Mouse (Mus musculus) embryonic facial prominence, embryonic 15.5 days (tissue): ENCODE measurements around the gene Fam169b. TPM values are rescaled to one million over a fixed set of nuclear protein-coding genes. Genes with fewer than 3 reads are reported as not detected.

Experiments used
- ATAC-seq: fragments of 200-750 bp; cut with Nextera tagmentation; 2 replicates; pipeline ENCODE4 v1.8.0; 2017; ENCODE audit warnings: low read depth, moderate TSS enrichment; ENCODE audit not compliant: insufficient number of reproducible peaks, low FRiP score, low TSS enrichment
- H3K27ac ChIP-seq: fragments of 300-500 bp; sonication (generic); replicated peaks from 2 replicates; pipeline ENCODE4 v1.5.1; 2015; ENCODE audit warnings: mild to moderate bottlenecking, inconsistent platforms
- H3K27me3 ChIP-seq: fragments of 300-500 bp; sonication (generic); 2 replicates; pipeline ENCODE4 v1.6.1; 2015; ENCODE audit warnings: inconsistent platforms
- H3K36me3 ChIP-seq: fragments of 300-500 bp; sonication (generic); 2 replicates; pipeline ENCODE4 v1.6.1; 2015; ENCODE audit warnings: mild to moderate bottlenecking, inconsistent platforms
- H3K4me1 ChIP-seq: fragments of 300-500 bp; sonication (generic); 2 replicates; pipeline ENCODE4 v1.6.1; 2015; ENCODE audit warnings: inconsistent platforms
- H3K4me2 ChIP-seq: fragments of 300-500 bp; sonication (generic); replicated peaks from 2 replicates; pipeline ENCODE4 v1.6.1; 2015; ENCODE audit warnings: mild to moderate bottlenecking, inconsistent platforms
- H3K4me3 ChIP-seq: fragments of 300-500 bp; sonication (generic); replicated peaks from 2 replicates; pipeline ENCODE4 v1.5.1; 2015; ENCODE audit warnings: mild to moderate bottlenecking, inconsistent platforms
- H3K9ac ChIP-seq: fragments of 300-500 bp; sonication (generic); 2 replicates; pipeline ENCODE4 v1.6.1; 2015; ENCODE audit warnings: inconsistent platforms
- H3K9me3 ChIP-seq: fragments of 300-500 bp; sonication (generic); replicated peaks from 2 replicates; pipeline ENCODE4 v1.6.1; 2016; ENCODE audit warnings: inconsistent platforms
- WGBS: fragments of 180-500 bp; shearing (Covaris S2); methylation state at CpG from one replicate; pipeline ENCODE4 v1.1.7; 2015; 5-methylcytosine and 5-hydroxymethylcytosine counted together
- polyA plus RNA-seq: library from polyadenylated mRNA; unstranded; fragments of >200 nt; fragmentation: Nextera tagmentation; extraction: Ambion mirVana; gene quantifications from 2 replicates; pipeline ENCODE4 v1.2.1, GENCODE M21; 2015

Gene Fam169b
- polyA plus RNA-seq, 1 experiment from 2014 or later, result 3.8 TPM

- Histone ChIP-seq H3K9me3 (no peaks in the 10 kb centered on the region), H3K4me3 (no peak overlapping the region), H3K36me3 (no peaks in the 10 kb centered on the region), H3K27me3 (peaks cover 3% of the 10 kb centered on the region; the same call in 1 of the 2 replicates), H3K4me1 (no peaks in the 10 kb centered on the region), H3K9ac (no peak overlapping the region), H3K4me2 (no peak overlapping the region), H3K27ac (no peak overlapping the region)
- 84% methylated on average over 9 of the region's 9 CpGs for WGBS
- no peak for ATAC-seq
Observed at GRCm38 (mm10) chr7:68365711-68366110, 92.1 kb downstream of the Fam169b start.

GRCm38 (mm10) chr7:68368948-68369347 lies 95.3 kb downstream of the Fam169b start:
- no peak overlapping the region for H3K9ac ChIP-seq
- H3K27ac ChIP-seq, result no peak overlapping the region
- H3K4me1 ChIP-seq, result no peaks in the 10 kb centered on the region
- no peaks in the 10 kb centered on the region for H3K36me3 ChIP-seq
- ATAC-seq, result no peak
- 82% methylated on average over 12 of the region's 12 CpGs for WGBS
- H3K9me3 ChIP-seq, result no peaks in the 10 kb centered on the region
- peaks cover 33% of the 10 kb centered on the region for H3K27me3 ChIP-seq
- no peak overlapping the region for H3K4me3 ChIP-seq
- H3K4me2 ChIP-seq, result no peak overlapping the region

- peak overlapping the region; percentile 43 for H3K4me2 ChIP-seq
- H3K27ac ChIP-seq, result no peak overlapping the region
- WGBS, result 1% methylated on average over 12 of the region's 13 CpGs
- H3K9me3 ChIP-seq, result no peaks in the 10 kb centered on the region
- peak overlapping the region; percentile 38 for H3K4me3 ChIP-seq
- H3K4me1 ChIP-seq, result no peaks in the 10 kb centered on the region
- H3K36me3 ChIP-seq, result no peaks in the 10 kb centered on the region
- no peak for ATAC-seq
- peaks cover 33% of the 10 kb centered on the region for H3K27me3 ChIP-seq
- no peak overlapping the region for H3K9ac ChIP-seq
Observed at GRCm38 (mm10) chr7:68369694-68370093, 96.1 kb downstream of the Fam169b start.

GRCm38 (mm10) chr7:68374109-68374857 lies 100.6 kb downstream of the Fam169b start:
- H3K4me2 ChIP-seq, result peak overlapping the region; percentile 47
- no peak overlapping the region for H3K9ac ChIP-seq
- peak overlapping the region; percentile 28 for H3K4me3 ChIP-seq
- H3K27ac ChIP-seq, result no peak overlapping the region
- H3K4me1 ChIP-seq, result no peaks in the 10 kb centered on the region
- H3K36me3 ChIP-seq, result no peaks in the 10 kb centered on the region
- peaks cover 33% of the 10 kb centered on the region for H3K27me3 ChIP-seq
- H3K9me3 ChIP-seq, result no peaks in the 10 kb centered on the region
- 19% methylated on average over 16 of the region's 16 CpGs for WGBS
- no peak for ATAC-seq

GRCm38 (mm10) chr7:68382187-68382586 lies 108.5 kb downstream of the Fam169b start:
- no peak overlapping the region for H3K27ac ChIP-seq
- 41% methylated on average over 9 of the region's 9 CpGs for WGBS
- ATAC-seq, result no peak; the same call in 1 of the 2 replicates
- no peaks in the 10 kb centered on the region for H3K36me3 ChIP-seq
- H3K4me3 ChIP-seq, result no peak overlapping the region
- no peak overlapping the region for H3K9ac ChIP-seq
- H3K27me3 ChIP-seq, result no peaks in the 10 kb centered on the region
- H3K4me2 ChIP-seq, result no peak overlapping the region
- H3K9me3 ChIP-seq, result no peaks in the 10 kb centered on the region
- no peaks in the 10 kb centered on the region for H3K4me1 ChIP-seq

- WGBS, result 83% methylated on average over 3 of the region's 3 CpGs
Observed at GRCm38 (mm10) chr7:68386767-68387166, 113.1 kb downstream of the Fam169b start.

GRCm38 (mm10) chr7:68395707-68396333 lies 122.2 kb downstream of the Fam169b start:
- no peaks in the 10 kb centered on the region for H3K27me3 ChIP-seq
- ATAC-seq, result no peak
- 56% methylated on average over 6 of the region's 6 CpGs for WGBS
- no peak overlapping the region for H3K9ac ChIP-seq
- H3K4me2 ChIP-seq, result no peak overlapping the region
- no peaks in the 10 kb centered on the region for H3K9me3 ChIP-seq
- H3K4me1 ChIP-seq, result no peaks in the 10 kb centered on the region
- no peaks in the 10 kb centered on the region for H3K36me3 ChIP-seq
- no peak overlapping the region for H3K4me3 ChIP-seq
- no peak overlapping the region for H3K27ac ChIP-seq

More at GRCm38 (mm10) chr7:68386767-68387166, 113.1 kb downstream of the Fam169b start:
- no peaks in the 10 kb centered on the region for H3K27me3 ChIP-seq
- H3K4me2 ChIP-seq, result no peak overlapping the region
- no peak for ATAC-seq
- H3K4me1 ChIP-seq, result no peaks in the 10 kb centered on the region
- H3K9ac ChIP-seq, result no peak overlapping the region
- H3K36me3 ChIP-seq, result no peaks in the 10 kb centered on the region
- H3K27ac ChIP-seq, result no peak overlapping the region
- no peak overlapping the region for H3K4me3 ChIP-seq
- H3K9me3 ChIP-seq, result no peaks in the 10 kb centered on the region

- Histone ChIP-seq H3K9me3 (no peaks in the 10 kb centered on the region), H3K27ac (no peak overlapping the region), H3K4me3 (no peak overlapping the region), H3K4me2 (no peak overlapping the region), H3K36me3 (no peaks in the 10 kb centered on the region), H3K27me3 (no peaks in the 10 kb centered on the region), H3K4me1 (no peaks in the 10 kb centered on the region), H3K9ac (no peak overlapping the region)
- 81% methylated on average over 7 of the region's 7 CpGs for WGBS
- ATAC-seq, result no peak
Observed at GRCm38 (mm10) chr7:68400516-68400915, 126.9 kb downstream of the Fam169b start.

- no peaks in the 10 kb centered on the region for H3K36me3 ChIP-seq
- H3K9me3 ChIP-seq, result no peaks in the 10 kb centered on the region
- H3K27me3 ChIP-seq, result peaks cover 5% of the 10 kb centered on the region
- 79% methylated on average over 5 of the region's 5 CpGs for WGBS
- H3K4me3 ChIP-seq, result no peak overlapping the region
- H3K4me2 ChIP-seq, result no peak overlapping the region
- no peak overlapping the region for H3K9ac ChIP-seq
- no peak for ATAC-seq
- H3K27ac ChIP-seq, result no peak overlapping the region
- peaks cover 3% of the 10 kb centered on the region; the same call in 1 of the 2 replicates for H3K4me1 ChIP-seq
Observed at GRCm38 (mm10) chr7:68408611-68409010, 135.0 kb downstream of the Fam169b start.
